Mouse (Mus musculus) bone marrow macrophage, adult 2 months (primary cell): ENCODE data around the gene Il17ra. TPM values are rescaled to one million over a fixed set of nuclear protein-coding genes. Genes with fewer than 3 reads are reported as not detected.
A peak's percentile ranks its signal among the peaks of the same experiment; 100 is the strongest.

Source experiments
- H3K27ac ChIP-seq: 2 replicates; pipeline ENCODE4 v1.5.1; 2012; ENCODE audit warnings: low read depth, low read length; ENCODE audit not compliant: insufficient read depth
- H3K4me1 ChIP-seq: 2 replicates; pipeline ENCODE4 v1.6.1; 2012; ENCODE audit warnings: low read length; ENCODE audit not compliant: control insufficient read depth, insufficient read depth
- H3K4me3 ChIP-seq: 2 replicates; pipeline ENCODE4 v1.5.1; 2012; ENCODE audit warnings: mild to moderate bottlenecking, low read length, moderate library complexity; ENCODE audit not compliant: insufficient read depth
- CTCF ChIP-seq: IDR thresholded peaks from 2 replicates; pipeline ENCODE4 v1.5.1; 2012; ENCODE audit warnings: low read depth, mild to moderate bottlenecking, low read length, moderate library complexity
- POLR2A ChIP-seq: IDR thresholded peaks from 2 replicates; pipeline ENCODE4 v1.6.1; 2012; ENCODE audit warnings: mild to moderate bottlenecking, low read depth, low read length, borderline replicate concordance
- polyA plus RNA-seq: library from polyadenylated mRNA; stranded (reverse); fragments of >200 nt; gene quantifications from 2 replicates; pipeline ENCODE4 v1.2.4, GENCODE M21; 2012; ENCODE audit not compliant: missing spikeins, insufficient read depth, insufficient read length

Il17ra gene
- polyA plus RNA-seq, 1 experiment, result 23.6 TPM

- no peak for TF ChIP-seq POLR2A
- TF ChIP-seq CTCF, result no peak
- Histone ChIP-seq H3K4me3 (no peak overlapping the region), H3K4me1 (peaks cover 78% of the 10 kb centered on the region), H3K27ac (no peak overlapping the region)
Observed at GRCm38 (mm10) chr6:120469770-120470169, 6.7 kb downstream of the Il17ra start.

- peaks cover 72% of the 10 kb centered on the region for H3K4me1 ChIP-seq
- H3K4me3 ChIP-seq, result no peak overlapping the region
- peak overlapping the region; percentile 63 for H3K27ac ChIP-seq
- TF ChIP-seq CTCF (no peak), POLR2A (no peak)
Observed at GRCm38 (mm10) chr6:120470666-120471065, 7.6 kb downstream of the Il17ra start.

GRCm38 (mm10) chr6:120471991-120472441, 9.0 kb downstream of the Il17ra start:
- H3K4me3 ChIP-seq, result peak overlapping the region; percentile 33
- TF ChIP-seq CTCF (no peak; the same call in 1 of the 2 replicates), POLR2A (no peak)
- peak overlapping the region; percentile 80 for H3K27ac ChIP-seq
- peaks cover 63% of the 10 kb centered on the region for H3K4me1 ChIP-seq

- Histone ChIP-seq H3K27ac (peak overlapping the region; percentile 80), H3K4me3 (no peak overlapping the region), H3K4me1 (peaks cover 61% of the 10 kb centered on the region)
- TF ChIP-seq POLR2A (no peak), CTCF (no peak)
Observed at GRCm38 (mm10) chr6:120472455-120473140, 9.6 kb downstream of the Il17ra start.

GRCm38 (mm10) chr6:120473427-120473826, 10.4 kb downstream of the Il17ra start:
- no peak overlapping the region for H3K4me3 ChIP-seq
- peak overlapping the region; percentile 18 for H3K27ac ChIP-seq
- H3K4me1 ChIP-seq, result peaks cover 61% of the 10 kb centered on the region
- no peak for TF ChIP-seq POLR2A
- no peak for TF ChIP-seq CTCF

- Histone ChIP-seq H3K4me3 (no peak overlapping the region), H3K27ac (no peak overlapping the region), H3K4me1 (peaks cover 65% of the 10 kb centered on the region)
- TF ChIP-seq CTCF, result no peak
Observed at GRCm38 (mm10) chr6:120475288-120475687, 12.2 kb downstream of the Il17ra start.

- TF ChIP-seq CTCF (no peak), POLR2A (no peak)
- H3K27ac ChIP-seq, result peak overlapping the region; percentile 60
- peaks cover 55% of the 10 kb centered on the region for H3K4me1 ChIP-seq
- no peak overlapping the region for H3K4me3 ChIP-seq
Observed at GRCm38 (mm10) chr6:120479302-120479701, 16.3 kb downstream of the Il17ra start.

GRCm38 (mm10) chr6:120480361-120480760, 17.3 kb downstream of the Il17ra start:
- TF ChIP-seq CTCF, result no peak
- TF ChIP-seq POLR2A, result no peak
- H3K4me1 ChIP-seq, result peaks cover 50% of the 10 kb centered on the region
- H3K4me3 ChIP-seq, result no peak overlapping the region

GRCm38 (mm10) chr6:120481538-120481937, 18.5 kb downstream of the Il17ra start:
- H3K4me1 ChIP-seq, result peaks cover 53% of the 10 kb centered on the region
- H3K4me3 ChIP-seq, result no peak overlapping the region
- no peak overlapping the region for H3K27ac ChIP-seq
- TF ChIP-seq CTCF (no peak), POLR2A (no peak)

More at GRCm38 (mm10) chr6:120480361-120480760, 17.3 kb downstream of the Il17ra start:
- H3K27ac ChIP-seq, result no peak overlapping the region

GRCm38 (mm10) chr6:120482021-120482420, 19.0 kb downstream of the Il17ra start:
- Histone ChIP-seq H3K27ac (no peak overlapping the region), H3K4me1 (peaks cover 53% of the 10 kb centered on the region), H3K4me3 (no peak overlapping the region)
- TF ChIP-seq CTCF, result no peak

- TF ChIP-seq POLR2A (no peak), CTCF (no peak)
- Histone ChIP-seq H3K27ac (no peak overlapping the region), H3K4me1 (peaks cover 47% of the 10 kb centered on the region), H3K4me3 (no peak overlapping the region)
Observed at GRCm38 (mm10) chr6:120482756-120483155, 19.7 kb downstream of the Il17ra start.
